Mouse (Mus musculus) R1 (cell line): ENCODE data around the gene Serpinb1b.

ENCODE experiments used
- DNase-seq: peaks from one replicate; pipeline ENCODE4 v3.0.0-alpha.2; 2018; ENCODE audit warnings: low read depth, low spot score

Gene Serpinb1b

DNA sequence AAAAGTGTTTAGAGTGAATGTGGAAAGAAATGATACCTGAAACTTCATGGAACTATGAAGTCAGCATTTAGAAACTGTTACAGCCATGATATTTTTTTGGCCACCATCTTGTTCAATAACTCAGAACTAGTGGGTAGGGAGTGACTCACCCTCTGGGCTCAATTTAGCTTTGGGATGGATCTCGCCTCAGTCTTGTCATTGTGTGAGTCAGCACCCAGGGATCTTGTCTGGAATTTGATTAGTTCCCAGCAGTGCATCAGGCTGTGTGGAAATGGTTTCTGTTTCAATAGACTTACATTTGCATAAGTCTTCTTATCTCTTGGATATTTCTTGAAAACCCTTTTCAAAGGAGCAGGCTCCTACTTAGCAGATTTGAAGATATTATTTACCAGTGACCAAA is 12.2 kb downstream of the Serpinb1b start:
- peak; percentile 57 for DNase-seq

- peak; percentile 75 for DNase-seq
Observed at GRCm38 (mm10) chr13:33091306-33091705, 12.9 kb downstream of the Serpinb1b start.

DNA sequence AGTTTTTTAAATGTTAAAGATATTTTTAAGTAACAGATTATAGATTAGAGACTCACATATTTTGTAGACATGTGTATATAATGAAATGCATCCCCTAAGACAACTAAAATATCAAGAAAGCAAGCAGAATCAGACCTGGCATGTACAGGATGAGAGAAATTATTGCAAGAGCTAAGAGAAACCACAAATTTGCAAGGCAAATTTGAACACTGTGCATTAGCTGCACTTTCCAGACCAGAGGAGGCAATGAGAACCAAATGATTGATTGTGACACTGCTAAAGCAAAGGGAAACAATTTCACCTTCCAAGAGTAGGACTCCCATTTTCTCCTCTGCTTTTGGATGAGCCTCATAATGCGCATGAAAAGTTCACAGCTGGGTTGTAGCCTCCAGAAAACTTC is 17.2 kb downstream of the Serpinb1b start:
- no peak for DNase-seq

DNA sequence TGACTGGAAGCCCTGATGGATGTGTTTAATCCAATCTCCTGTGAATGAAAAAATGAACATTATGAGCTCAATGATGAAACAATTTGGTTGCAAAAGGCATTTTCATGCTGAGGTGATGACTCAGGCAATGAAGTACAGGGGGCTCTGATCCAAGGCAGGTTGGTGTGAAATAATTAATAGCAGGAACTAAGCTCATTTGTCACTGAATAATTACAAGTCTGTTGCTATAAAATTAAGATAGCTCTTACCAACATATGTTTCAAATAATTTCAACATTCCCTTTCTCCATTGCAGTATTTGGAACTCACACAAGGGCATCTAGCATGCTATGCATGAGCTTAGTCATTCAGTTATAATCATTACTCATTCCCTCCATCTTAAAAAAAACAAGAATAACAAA is 27.3 kb downstream of the Serpinb1b start:
- no peak for DNase-seq

- DNase-seq: no peak
Observed at GRCm38 (mm10) chr13:33113054-33113453, 34.7 kb downstream of the Serpinb1b start.

- no peak for DNase-seq
Observed at GRCm38 (mm10) chr13:33137717-33138116, 59.3 kb downstream of the Serpinb1b start.

DNA sequence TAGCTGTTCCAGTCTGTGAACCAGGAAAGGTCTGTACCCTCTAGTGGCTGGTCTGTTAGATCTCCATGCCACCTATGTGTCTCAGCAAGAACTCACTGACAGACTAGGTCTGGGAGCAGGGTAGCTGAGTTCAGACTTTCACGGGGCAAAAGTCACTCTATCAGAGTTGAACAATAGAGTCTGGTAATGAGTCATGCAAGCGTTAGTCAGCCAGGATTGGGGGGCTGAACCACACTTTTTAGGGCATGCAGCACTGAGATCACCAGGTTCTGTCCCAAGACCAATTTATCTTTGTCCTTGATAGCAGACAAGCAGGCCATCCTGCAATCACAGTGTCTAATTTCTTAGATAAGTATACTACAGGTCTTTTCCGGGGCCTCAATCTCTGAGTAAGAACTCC is 63.1 kb downstream of the Serpinb1b start:
- DNase-seq: no peak
